8 mouse cellular contexts compared by ENCODE assay signal in the genomic region with DNA sequence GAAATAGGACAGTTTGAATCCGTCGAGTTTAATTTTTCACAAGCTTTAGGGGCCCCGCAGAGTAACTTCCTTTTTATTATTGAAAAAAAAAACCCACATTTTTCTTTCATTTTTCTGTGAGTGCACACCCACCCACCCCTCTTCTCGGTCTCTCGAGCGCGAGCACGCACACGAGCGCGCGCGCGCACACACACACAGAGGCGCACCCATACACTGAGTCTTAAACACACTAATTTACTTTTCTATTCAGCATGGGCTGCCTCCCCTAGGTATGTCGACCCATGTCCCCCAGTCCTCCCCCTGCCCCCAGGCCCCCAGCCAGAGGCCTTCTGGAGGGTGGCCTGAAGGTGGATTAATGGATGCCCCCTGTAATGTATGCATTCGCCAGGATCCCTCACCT. TPM values are rescaled to one million over a fixed set of nuclear protein-coding genes. Genes with fewer than 3 reads are reported as not detected.
DNase-seq lines count a peak whose midpoint lies in the region; ATAC-seq and TF ChIP-seq lines count a peak whose summit lies in the region.

No protein-coding gene starts in this region.

- H3K27ac ChIP-seq in kidney, embryonic 16.5 days (ENCODE audit: low read length): no peak overlapping the region
- no peak overlapping the region for H3K27ac ChIP-seq in kidney, adult 2 months (ENCODE audit: insufficient read depth, low read depth, low read length)
- H3K27ac ChIP-seq in embryonic facial prominence, embryonic 11.5 days (replicated peaks; ENCODE audit: low read depth, low read length): no peak overlapping the region
- no peak overlapping the region for H3K27ac ChIP-seq in intestine, embryonic 14.5 days (ENCODE audit: low read depth)

- no peaks in the 10 kb centered on the region for H3K36me3 ChIP-seq in kidney, embryonic 16.5 days (ENCODE audit: insufficient read depth, low read length)
- no peaks in the 10 kb centered on the region for H3K36me3 ChIP-seq in kidney, adult 2 months (ENCODE audit: control insufficient read depth, insufficient read depth, low read length)
- no peaks in the 10 kb centered on the region for H3K36me3 ChIP-seq in embryonic facial prominence, embryonic 11.5 days (replicated peaks; ENCODE audit: control insufficient read depth, insufficient read depth, low read depth, low read length)
- H3K36me3 ChIP-seq in intestine, embryonic 14.5 days (ENCODE audit: control insufficient read depth, insufficient read depth, low read length): no peaks in the 10 kb centered on the region

- H3K4me3 ChIP-seq in kidney, embryonic 16.5 days (ENCODE audit: low read length): peak overlapping the region; percentile 45
- H3K4me3 ChIP-seq in kidney, adult 2 months (ENCODE audit: insufficient read depth, low read depth, low read length): no peak overlapping the region
- peak overlapping the region; percentile 32 for H3K4me3 ChIP-seq in embryonic facial prominence, embryonic 11.5 days (ENCODE audit: low read depth, low read length)
- peak overlapping the region; percentile 30 for H3K4me3 ChIP-seq in intestine, embryonic 14.5 days (ENCODE audit: low read depth, low read length)

- peak overlapping the region; percentile 69 for H3K4me2 ChIP-seq in kidney, embryonic 16.5 days (replicated peaks; ENCODE audit: low read depth, low read length)
- H3K4me2 ChIP-seq in embryonic facial prominence, embryonic 11.5 days (ENCODE audit: low read depth, low read length): peak overlapping the region; percentile 65
- H3K4me2 ChIP-seq in intestine, embryonic 14.5 days (ENCODE audit: low read length): peak overlapping the region; percentile 74

- TF ChIP-seq POLR2A in kidney, adult 2 months (IDR thresholded peaks at IDR 0.05; ENCODE audit: low read depth, low read length): no peak

- TF ChIP-seq CTCF in kidney, adult 2 months (conservative IDR thresholded peaks at IDR 0.05; ENCODE audit: insufficient read depth, insufficient read length, low read depth, low read length): no peak

- no peak for DNase-seq in kidney, adult 2 months
- DNase-seq in embryonic facial prominence, embryonic 11.5 days (ENCODE audit: low spot score): peak; percentile 59
- DNase-seq in intestine, embryonic 14.5 days (ENCODE audit: low spot score): peak; percentile 68
- DNase-seq in neural tube, embryonic 10.5 days (ENCODE audit: extremely low spot score, low spot score): peak; percentile 35
- DNase-seq in right cerebral cortex, postnatal 10 days (ENCODE audit: low spot score in 2 of 2): no peak
- no peak for DNase-seq in left cerebral cortex, adult 18-20 months (ENCODE audit: low spot score in 2 of 2)
- DNase-seq in cerebellum, postnatal 36 days: no peak

- no peaks in the 10 kb centered on the region for H3K9me3 ChIP-seq in kidney, embryonic 16.5 days (ENCODE audit: low read length)
- no peaks in the 10 kb centered on the region for H3K9me3 ChIP-seq in embryonic facial prominence, embryonic 11.5 days (replicated peaks; ENCODE audit: control insufficient read depth, low read length)
- H3K9me3 ChIP-seq in intestine, embryonic 14.5 days (ENCODE audit: control insufficient read depth, low read length): no peaks in the 10 kb centered on the region

- 4% methylated on average over 17 of the region's 17 CpGs for WGBS in kidney, embryonic 16.5 days
- WGBS in kidney, adult 2 months: 13% methylated on average over 17 of the region's 17 CpGs
- WGBS in embryonic facial prominence, embryonic 11.5 days: 6% methylated on average over 17 of the region's 17 CpGs
- WGBS in intestine, embryonic 14.5 days: 13% methylated on average over 17 of the region's 17 CpGs

- H3K4me1 ChIP-seq in kidney, embryonic 16.5 days (ENCODE audit: insufficient read depth, low read length): peaks cover 21% of the 10 kb centered on the region
- H3K4me1 ChIP-seq in kidney, adult 2 months (ENCODE audit: control insufficient read depth, insufficient read depth, low read length): no peaks in the 10 kb centered on the region
- H3K4me1 ChIP-seq in embryonic facial prominence, embryonic 11.5 days (ENCODE audit: control insufficient read depth, insufficient read depth, low read length): peaks cover 2% of the 10 kb centered on the region; the same call in 1 of the 2 replicates
- H3K4me1 ChIP-seq in intestine, embryonic 14.5 days (replicated peaks; ENCODE audit: control insufficient read depth, insufficient read depth, low read length): peaks cover 11% of the 10 kb centered on the region; the same call in 1 of the 2 replicates

- ATAC-seq in kidney, embryonic 16.5 days (ENCODE audit: low FRiP score, low TSS enrichment): no peak
- 0 out of 2 replicates have a peak, but pooled peaks have one; percentile 10 for ATAC-seq in embryonic facial prominence, embryonic 11.5 days (replicated peaks; ENCODE audit: insufficient number of reproducible peaks, low FRiP score, low TSS enrichment, low read depth)
- no peak; the same call in 1 of the 2 replicates for ATAC-seq in intestine, embryonic 14.5 days (replicated peaks; ENCODE audit: low FRiP score, low TSS enrichment, low read depth)

- peaks cover 42% of the 10 kb centered on the region for H3K27me3 ChIP-seq in kidney, embryonic 16.5 days (ENCODE audit: insufficient read depth, low read length)
- H3K27me3 ChIP-seq in kidney, adult 2 months (replicated peaks; ENCODE audit: control insufficient read depth, insufficient read depth, low read length): no peaks in the 10 kb centered on the region
- peaks cover 17% of the 10 kb centered on the region for H3K27me3 ChIP-seq in embryonic facial prominence, embryonic 11.5 days (ENCODE audit: control insufficient read depth, insufficient read depth, low read length)
- H3K27me3 ChIP-seq in intestine, embryonic 14.5 days (replicated peaks; ENCODE audit: control insufficient read depth, insufficient read depth, low read length): 0 out of 2 replicates have a peak, but pooled peaks cover 2% of the 10 kb centered on the region

- H3K9ac ChIP-seq in kidney, embryonic 16.5 days (replicated peaks; ENCODE audit: low read length): peak overlapping the region; percentile 61
- H3K9ac ChIP-seq in embryonic facial prominence, embryonic 11.5 days (replicated peaks; ENCODE audit: low read length): peak overlapping the region; percentile 50
- peak overlapping the region; percentile 27 for H3K9ac ChIP-seq in intestine, embryonic 14.5 days (ENCODE audit: low read length)

RNA-seq across cellular contexts. Expression of gene Ak8, which starts 51.7 kb away (rescaled TPM):
- polyA plus RNA-seq in kidney, embryonic 16.5 days (2015; fragmentation: Nextera tagmentation; extraction: Ambion mirVana): 0.94 and 1.2 TPM in 2 replicates
- polyA plus RNA-seq in kidney, adult 2 months (2012; rRNA removed): 0.34 and 0.36 TPM in 2 replicates
- polyA plus RNA-seq in embryonic facial prominence, embryonic 11.5 days (2014; fragmentation: Nextera tagmentation; extraction: Ambion mirVana): 0.75 and 0.97 TPM in 2 replicates
- 0.19 and 1.3 TPM in 2 replicates for polyA plus RNA-seq in intestine, embryonic 14.5 days (2014; fragmentation: Nextera tagmentation; extraction: Ambion mirVana)
- 1 to 10 TPM; 1.1 to 1.5 TPM for total RNA-seq in left cerebral cortex, adult 18-20 months (2021)

RNA-seq across cellular contexts. Expression of gene Spaca9, which starts 52.1 kb away (rescaled TPM):
- polyA plus RNA-seq in kidney, embryonic 16.5 days (2015; fragmentation: Nextera tagmentation; extraction: Ambion mirVana): 2.3 and 2.7 TPM in 2 replicates
- polyA plus RNA-seq in kidney, adult 2 months (2012; rRNA removed): 1.4 and 1.5 TPM in 2 replicates
- 1.4 and 2.1 TPM in 2 replicates for polyA plus RNA-seq in embryonic facial prominence, embryonic 11.5 days (2014; fragmentation: Nextera tagmentation; extraction: Ambion mirVana)
- polyA plus RNA-seq in intestine, embryonic 14.5 days (2014; fragmentation: Nextera tagmentation; extraction: Ambion mirVana): 1.3 and 1.6 TPM in 2 replicates
- total RNA-seq in left cerebral cortex, adult 18-20 months (2021): under 1 TPM in 1 of 2 experiments, not detected in 1; 0.61 TPM

Comparison
In these comparisons a context has a peak if more than half of its experiments do, and no peak if none do; other contexts are left out.
1. DNase-seq: peak in embryonic facial prominence, embryonic 11.5 days (single experiment), intestine, embryonic 14.5 days (single experiment) and neural tube, embryonic 10.5 days (single experiment); none in kidney, adult 2 months (single experiment), right cerebral cortex, postnatal 10 days (0 of 2), left cerebral cortex, adult 18-20 months (0 of 2) and cerebellum, postnatal 36 days (0 of 2).
2. Peak in every context shown above with its lines, with median percentiles within 50 percentile points of each other: H3K4me2 ChIP-seq and H3K9ac ChIP-seq.